Mouse (Mus musculus): Measurements from ENCODE around the gene Rmdn2. TPM values are rescaled to one million over a fixed set of nuclear protein-coding genes. Genes with fewer than 3 reads are reported as not detected.

Gene Rmdn2
- total RNA-seq, 4 experiments from 2014 or later: 9.6 to 15.5 (median 14.7) TPM

DNA sequence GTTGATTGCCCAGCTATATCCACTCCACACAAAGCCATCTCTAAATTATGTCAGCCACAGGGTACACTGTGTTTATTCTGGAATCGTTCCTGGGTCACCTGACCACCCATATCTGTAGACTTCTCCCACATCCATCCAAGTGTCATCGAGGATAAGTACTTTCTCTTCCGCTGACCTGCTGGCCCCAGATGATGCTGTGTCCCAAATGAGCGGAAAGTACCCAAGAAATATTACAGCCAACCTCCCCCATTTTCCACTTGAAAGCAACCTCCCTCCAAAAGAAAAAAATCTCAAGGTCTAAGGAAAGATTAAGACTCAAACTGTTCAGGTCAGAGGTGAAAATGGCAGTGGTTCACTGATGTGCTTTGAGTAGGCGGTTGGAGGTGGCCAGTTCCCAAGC, 131.0 kb downstream of the Rmdn2 start:
- DNase-seq (ENCODE audit: low spot score): no peak

Other genes with a start within 250 kb of the Rmdn2 start
- 1 to 10 TPM; 3.7 to 7.4 (median 4.5) TPM for gene Cyp1b1, start 103.2 kb downstream of the Rmdn2 start, total RNA-seq (2022)